Mouse (Mus musculus): ENCODE results near the gene Agap3.

DNA sequence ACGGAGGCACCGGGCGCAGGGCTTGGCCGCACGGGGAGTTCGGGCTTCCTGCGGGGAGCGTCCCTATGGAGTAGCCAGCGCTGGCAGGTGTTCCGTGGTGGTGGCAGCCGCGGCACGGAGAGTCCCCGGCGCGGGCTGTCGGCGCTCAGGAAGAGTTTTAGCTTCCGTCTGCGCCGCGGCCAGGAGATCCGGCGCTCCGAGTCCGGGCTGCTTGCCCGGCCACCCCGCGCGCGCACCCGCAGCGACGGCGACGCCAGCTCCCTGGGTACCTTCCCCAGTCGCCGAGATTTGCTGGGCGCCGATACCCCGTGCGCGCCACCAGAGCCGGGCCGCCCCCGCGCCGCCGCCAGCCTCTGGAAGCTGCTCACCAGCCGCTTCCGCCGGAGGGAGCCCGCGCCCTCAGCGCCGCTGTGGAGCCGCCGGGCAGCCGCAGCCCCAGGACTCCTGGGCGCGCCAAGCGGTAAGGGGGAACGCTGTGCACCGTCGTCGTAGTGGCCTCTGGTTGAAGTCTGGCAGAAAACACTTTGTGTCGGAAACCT is 22.8 kb downstream of the Agap3 start:
- TF ChIP-seq EP300 (optimal IDR thresholded peaks at IDR 0.05) = no peak
- peak; percentile 39 for TF ChIP-seq CTCF (IDR thresholded peaks at IDR 0.05; ENCODE audit: low read depth)

All from stomach, postnatal 0 days (tissue).